ENCODE assay signal across 8 mouse cellular contexts in the genomic region with DNA sequence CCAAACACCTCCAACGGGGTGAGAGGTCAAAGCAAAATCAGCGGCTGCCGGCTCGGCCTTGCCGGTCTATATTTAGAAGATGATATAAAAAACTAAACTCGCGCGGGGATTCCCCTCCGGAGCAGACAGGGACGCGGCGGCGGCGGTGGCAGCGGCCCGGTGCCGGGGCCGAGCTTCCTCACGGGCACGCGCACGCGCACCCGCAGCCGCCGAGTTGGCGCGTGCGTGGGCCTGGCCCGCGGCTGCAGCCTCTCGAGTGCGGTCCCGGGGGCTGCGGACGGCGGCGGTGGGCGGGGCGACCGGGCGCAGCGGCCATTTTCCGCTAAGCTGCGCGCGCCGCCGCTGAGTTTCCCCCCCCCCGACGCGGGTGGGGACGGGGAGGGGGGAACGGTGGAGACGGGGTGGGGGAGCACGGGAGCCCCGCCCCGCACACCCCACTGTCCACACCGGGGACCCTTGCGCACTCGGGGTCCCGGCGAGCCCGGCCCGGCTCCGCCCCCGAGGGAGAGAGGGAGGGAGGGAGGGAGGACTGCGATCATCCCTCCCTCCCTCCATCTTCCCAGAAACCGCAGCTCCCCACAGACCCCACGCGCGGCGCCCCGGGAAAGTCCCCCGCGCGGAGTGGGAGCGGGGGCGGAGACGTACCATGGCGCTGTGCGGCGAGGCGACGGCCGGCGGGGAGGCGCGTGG. TPM values are rescaled to one million over a fixed set of nuclear protein-coding genes. Genes with fewer than 3 reads are reported as not detected.
DNase-seq lines count a peak whose midpoint lies in the region; ATAC-seq lines count a peak whose summit lies in the region.

No protein-coding gene starts in this region.

- H3K27me3 ChIP-seq in intestine, embryonic 15.5 days (replicated peaks), result 0 out of 2 replicates have a peak, but pooled peaks cover 3% of the 10 kb centered on the region
- H3K27me3 ChIP-seq in limb, embryonic 12.5 days, result peaks cover 72% of the 10 kb centered on the region
- peaks cover 21% of the 10 kb centered on the region; the same call in 1 of the 2 replicates for H3K27me3 ChIP-seq in midbrain, embryonic 14.5 days (ENCODE audit: control insufficient read depth, insufficient read depth, low read length)

- H3K36me3 ChIP-seq in intestine, embryonic 15.5 days, result no peaks in the 10 kb centered on the region
- no peaks in the 10 kb centered on the region for H3K36me3 ChIP-seq in limb, embryonic 12.5 days
- no peaks in the 10 kb centered on the region for H3K36me3 ChIP-seq in midbrain, embryonic 14.5 days (ENCODE audit: control insufficient read depth, insufficient read depth, low read length)

- H3K9ac ChIP-seq in intestine, embryonic 15.5 days, result peak overlapping the region; percentile 76
- peak overlapping the region; percentile 81 for H3K9ac ChIP-seq in limb, embryonic 12.5 days (replicated peaks)
- peak overlapping the region; percentile 89 for H3K9ac ChIP-seq in midbrain, embryonic 14.5 days (replicated peaks; ENCODE audit: low read length)

- ATAC-seq in intestine, embryonic 15.5 days, result peak; percentile 20
- no peak for ATAC-seq in limb, embryonic 12.5 days (ENCODE audit: insufficient number of reproducible peaks, insufficient read depth, low FRiP score, low TSS enrichment, low read depth)
- peak; percentile 31; the same call in 1 of the 2 replicates for ATAC-seq in midbrain, embryonic 14.5 days (ENCODE audit: low FRiP score, low TSS enrichment)
- no peak for ATAC-seq in monocyte, adult 5-6 weeks (replicated peaks; ENCODE audit: insufficient number of reproducible peaks, low FRiP score, low TSS enrichment, poor library complexity, severe bottlenecking)

- peak overlapping the region; percentile 74 for H3K4me3 ChIP-seq in intestine, embryonic 15.5 days (replicated peaks)
- H3K4me3 ChIP-seq in limb, embryonic 12.5 days (replicated peaks), result peak overlapping the region; percentile 76
- H3K4me3 ChIP-seq in midbrain, embryonic 14.5 days (replicated peaks; ENCODE audit: low read depth, low read length), result peak overlapping the region; percentile 82

- peak; percentile 62 for DNase-seq in T-cell, adult 2 months (ENCODE audit: low spot score)
- DNase-seq in cerebellum, postnatal 36 days, result peak; percentile 81 to 91
- peak; percentile 90 for DNase-seq in gastrocnemius, postnatal 25 days
- peak; percentile 93 for DNase-seq in midbrain, embryonic 14.5 days
- peak; percentile 78 to 84 for DNase-seq in spleen, postnatal 10 days (ENCODE audit: low spot score in 2 of 2)

- under 1% methylated on average over 48 of the region's 89 CpGs for WGBS in intestine, embryonic 15.5 days
- 0% methylated on average over 48 of the region's 89 CpGs for WGBS in limb, embryonic 12.5 days
- under 1% methylated on average over 69 of the region's 89 CpGs for WGBS in midbrain, embryonic 14.5 days

- peak overlapping the region; percentile 91 for H3K27ac ChIP-seq in intestine, embryonic 15.5 days
- peak overlapping the region; percentile 91 for H3K27ac ChIP-seq in limb, embryonic 12.5 days
- peak overlapping the region; percentile 94 for H3K27ac ChIP-seq in midbrain, embryonic 14.5 days (replicated peaks; ENCODE audit: low read depth, low read length)

- H3K9me3 ChIP-seq in intestine, embryonic 15.5 days, result no peaks in the 10 kb centered on the region
- peaks cover 6% of the 10 kb centered on the region; the same call in 1 of the 2 replicates for H3K9me3 ChIP-seq in limb, embryonic 12.5 days
- no peaks in the 10 kb centered on the region for H3K9me3 ChIP-seq in midbrain, embryonic 14.5 days (ENCODE audit: control insufficient read depth, low read length)

- H3K4me2 ChIP-seq in intestine, embryonic 15.5 days (replicated peaks), result peak overlapping the region; percentile 95
- peak overlapping the region; percentile 93 for H3K4me2 ChIP-seq in limb, embryonic 12.5 days
- peak overlapping the region; percentile 90 for H3K4me2 ChIP-seq in midbrain, embryonic 14.5 days (ENCODE audit: low read length)

- peaks cover 48% of the 10 kb centered on the region for H3K4me1 ChIP-seq in intestine, embryonic 15.5 days (replicated peaks)
- H3K4me1 ChIP-seq in limb, embryonic 12.5 days (replicated peaks), result peaks cover 46% of the 10 kb centered on the region
- peaks cover 15% of the 10 kb centered on the region for H3K4me1 ChIP-seq in midbrain, embryonic 14.5 days (ENCODE audit: control insufficient read depth, insufficient read depth, low read length)

RNA-seq across cellular contexts. Expression of a gene that starts 25.1 kb away (rescaled TPM):
- total RNA-seq in gastrocnemius, postnatal 25 days (2021), result 100 to 1,000 TPM; 215 to 268 TPM
- polyA plus RNA-seq in intestine, embryonic 15.5 days (2015; fragmentation: Nextera tagmentation; extraction: Ambion mirVana), result 52.8 and 56.0 TPM in 2 replicates
- 30.8 and 31.1 TPM in 2 replicates for polyA plus RNA-seq in limb, embryonic 12.5 days (2016; fragmentation: Nextera tagmentation; extraction: Ambion mirVana)
- polyA plus RNA-seq in midbrain, embryonic 14.5 days (2014; fragmentation: Nextera tagmentation; extraction: Ambion mirVana), result 11.2 and 13.7 TPM in 2 replicates
- total RNA-seq in monocyte, adult 5-6 weeks (2017), result 4.1 to 7.6 TPM (median 5.1 TPM) in 3 replicates

RNA-seq across cellular contexts. Expression of a gene that starts 37.4 kb away (rescaled TPM):
- under 1 TPM in 1 of 2 experiments, not detected in 1; 0.67 TPM for total RNA-seq in gastrocnemius, postnatal 25 days (2021)
- polyA plus RNA-seq in intestine, embryonic 15.5 days (2015; fragmentation: Nextera tagmentation; extraction: Ambion mirVana), result 235 and 288 TPM in 2 replicates
- 2.9 and 3.0 TPM in 2 replicates for polyA plus RNA-seq in limb, embryonic 12.5 days (2016; fragmentation: Nextera tagmentation; extraction: Ambion mirVana)
- polyA plus RNA-seq in midbrain, embryonic 14.5 days (2014; fragmentation: Nextera tagmentation; extraction: Ambion mirVana), result 1.0 and 1.2 TPM in 2 replicates
- 3.9 to 7.9 TPM (median 6.3 TPM) in 3 replicates for total RNA-seq in monocyte, adult 5-6 weeks (2017)

RNA-seq across cellular contexts. Expression of a gene that starts 41.5 kb away (rescaled TPM):
- total RNA-seq in gastrocnemius, postnatal 25 days (2021), result under 1 TPM in 1 of 2 experiments, not detected in 1; 0.59 TPM
- polyA plus RNA-seq in intestine, embryonic 15.5 days (2015; fragmentation: Nextera tagmentation; extraction: Ambion mirVana), result 1.4 TPM in 1 of 2 replicates, not detected in the other
- 1.1 and 3.1 TPM in 2 replicates for polyA plus RNA-seq in limb, embryonic 12.5 days (2016; fragmentation: Nextera tagmentation; extraction: Ambion mirVana)
- polyA plus RNA-seq in midbrain, embryonic 14.5 days (2014; fragmentation: Nextera tagmentation; extraction: Ambion mirVana), result 1.3 and 2.9 TPM in 2 replicates
- total RNA-seq in monocyte, adult 5-6 weeks (2017), result not detected in 3 replicates

RNA-seq across cellular contexts. Expression of a gene that starts 46.0 kb away (rescaled TPM):
- total RNA-seq in gastrocnemius, postnatal 25 days (2021), result 1 to 10 TPM in 1 of 2 experiments, under 1 TPM in 1; 0.78 to 1.0 TPM
- polyA plus RNA-seq in intestine, embryonic 15.5 days (2015; fragmentation: Nextera tagmentation; extraction: Ambion mirVana), result 2.8 and 3.6 TPM in 2 replicates
- polyA plus RNA-seq in limb, embryonic 12.5 days (2016; fragmentation: Nextera tagmentation; extraction: Ambion mirVana), result 3.3 and 3.8 TPM in 2 replicates
- polyA plus RNA-seq in midbrain, embryonic 14.5 days (2014; fragmentation: Nextera tagmentation; extraction: Ambion mirVana), result 4.5 and 8.2 TPM in 2 replicates
- 2.3 to 3.7 TPM in 2 of 3 replicates, not detected in the other for total RNA-seq in monocyte, adult 5-6 weeks (2017)

RNA-seq across cellular contexts. Expression of a gene that starts 46.1 kb away (rescaled TPM):
- total RNA-seq in gastrocnemius, postnatal 25 days (2021), result 10 to 100 TPM; 41.1 to 41.2 TPM
- polyA plus RNA-seq in intestine, embryonic 15.5 days (2015; fragmentation: Nextera tagmentation; extraction: Ambion mirVana), result 89.2 and 100 TPM in 2 replicates
- 71.9 and 74.6 TPM in 2 replicates for polyA plus RNA-seq in limb, embryonic 12.5 days (2016; fragmentation: Nextera tagmentation; extraction: Ambion mirVana)
- 59.5 and 79.6 TPM in 2 replicates for polyA plus RNA-seq in midbrain, embryonic 14.5 days (2014; fragmentation: Nextera tagmentation; extraction: Ambion mirVana)
- 18.6 to 22.3 TPM (median 20.9 TPM) in 3 replicates for total RNA-seq in monocyte, adult 5-6 weeks (2017)

Comparison
In these comparisons a context has a peak if more than half of its experiments do, and no peak if none do; other contexts are left out.
1. ATAC-seq: peak in intestine, embryonic 15.5 days (single experiment) and midbrain, embryonic 14.5 days (single experiment); none in limb, embryonic 12.5 days (single experiment) and monocyte, adult 5-6 weeks (single experiment).
2. RNA of a gene that starts 37.4 kb away (polyA plus RNA-seq): 235 to 288 TPM in intestine, embryonic 15.5 days; 2.9 to 3.0 TPM in limb, embryonic 12.5 days and 1.0 to 1.2 TPM in midbrain, embryonic 14.5 days; every median in the first group is over 10 times any median in the second.
3. Peak in every context shown above with its lines, with median percentiles within 50 percentile points of each other: DNase-seq, H3K27ac ChIP-seq, H3K4me2 ChIP-seq, H3K4me3 ChIP-seq and H3K9ac ChIP-seq.